Mouse (Mus musculus): Measurements from ENCODE around the gene Cpne8.

DNA sequence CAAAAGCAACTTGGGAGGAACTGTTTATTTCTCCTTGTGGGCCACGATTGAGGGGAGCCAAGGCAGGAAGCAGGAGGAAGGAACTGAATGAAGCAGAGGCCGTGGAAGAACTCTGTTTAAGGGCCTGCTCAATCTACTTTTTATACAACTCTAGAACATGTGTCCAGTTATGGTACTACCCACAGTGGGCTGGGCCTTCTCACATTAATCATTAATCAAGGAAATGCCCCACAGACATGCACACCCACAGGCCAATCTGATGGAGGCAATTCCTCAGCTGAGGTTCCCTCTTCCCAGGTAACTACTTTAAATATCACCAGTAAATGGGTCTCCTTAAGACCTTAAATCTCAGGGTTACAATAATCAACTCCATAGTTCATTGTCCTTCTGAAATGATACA lies 21.2 kb downstream of the Cpne8 start:
- TF ChIP-seq POLR2A (IDR thresholded peaks at IDR 0.05; ENCODE audit: low read depth, low read length) (no peak), CTCF (IDR thresholded peaks at IDR 0.05; ENCODE audit: extremely low read depth, insufficient read length, insufficient replicate concordance, low read depth, low read length) (no peak)
